Mouse (Mus musculus): ENCODE results near the gene Cwc22. TPM values are rescaled to one million over a fixed set of nuclear protein-coding genes. Genes with fewer than 3 reads are reported as not detected.
"Not testable (repeated sequence)": the region's sequence is repeated elsewhere in the genome, so short reads cannot be mapped to it uniquely, and the experiment has no call there.

The Cwc22 gene
- polyA plus RNA-seq, 1 experiment from 2014 or later: 18.8 TPM

GRCm38 (mm10) chr2:77896843-77897557 lies 49.2 kb downstream of the Cwc22 start:
- no peak for ATAC-seq (ENCODE audit: insufficient number of reproducible peaks, insufficient read depth, low FRiP score, low read depth)
- H3K4me2 ChIP-seq (ENCODE audit: low read length): no peak overlapping the region
- WGBS: 93% methylated on average over 12 of the region's 12 CpGs

GRCm38 (mm10) chr2:77895906-77896570 lies 50.1 kb downstream of the Cwc22 start:
- H3K36me3 ChIP-seq (ENCODE audit: control insufficient read depth, insufficient read depth, low read length): peaks cover 76% of the 10 kb centered on the region
- 93% methylated on average over 16 of the region's 16 CpGs for WGBS
- not testable (repeated sequence) for H3K27me3 ChIP-seq (ENCODE audit: control insufficient read depth, insufficient read depth, low read length)

More at GRCm38 (mm10) chr2:77896843-77897557, 49.2 kb downstream of the Cwc22 start:
- no peaks in the 10 kb centered on the region for H3K4me1 ChIP-seq (ENCODE audit: control insufficient read depth in 2 of 2, insufficient read depth in 2 of 2, low read length in 2 of 2)
- no peak overlapping the region for H3K9ac ChIP-seq (ENCODE audit: low read length)
- peaks cover 83% of the 10 kb centered on the region for H3K36me3 ChIP-seq (ENCODE audit: control insufficient read depth, insufficient read depth, low read length)
- no peaks in the 10 kb centered on the region for H3K9me3 ChIP-seq (ENCODE audit: control insufficient read depth, low read length)
- H3K4me3 ChIP-seq (ENCODE audit: control insufficient read depth in 1 of 2, insufficient read depth in 1 of 2, low read depth in 1 of 2, low read length in 2 of 2): no peak overlapping the region
- no peak overlapping the region for H3K27ac ChIP-seq (replicated peaks in 1 of 2; ENCODE audit: control insufficient read depth in 1 of 2, insufficient read depth in 1 of 2, low read depth in 2 of 2, low read length in 2 of 2)
- H3K27me3 ChIP-seq (ENCODE audit: control insufficient read depth, insufficient read depth, low read length): no peaks in the 10 kb centered on the region

GRCm38 (mm10) chr2:77894896-77895295 lies 51.3 kb downstream of the Cwc22 start:
- H3K9me3 ChIP-seq (ENCODE audit: control insufficient read depth, low read length): peaks cover 3% of the 10 kb centered on the region; the same call in 1 of the 2 replicates
- no peak overlapping the region for H3K4me3 ChIP-seq (ENCODE audit: control insufficient read depth in 1 of 2, insufficient read depth in 1 of 2, low read depth in 1 of 2, low read length in 2 of 2)
- H3K4me2 ChIP-seq (ENCODE audit: low read length): no peak overlapping the region
- H3K4me1 ChIP-seq (ENCODE audit: control insufficient read depth in 2 of 2, insufficient read depth in 2 of 2, low read length in 2 of 2): no peaks in the 10 kb centered on the region
- H3K27ac ChIP-seq (replicated peaks in 1 of 2; ENCODE audit: control insufficient read depth in 1 of 2, insufficient read depth in 1 of 2, low read depth in 2 of 2, low read length in 2 of 2): no peak overlapping the region
- H3K36me3 ChIP-seq (ENCODE audit: control insufficient read depth, insufficient read depth, low read length): peaks cover 71% of the 10 kb centered on the region
- no peak overlapping the region for H3K9ac ChIP-seq (ENCODE audit: low read length)
- no peaks in the 10 kb centered on the region for H3K27me3 ChIP-seq (ENCODE audit: control insufficient read depth, insufficient read depth, low read length)
- 93% methylated on average over 8 of the region's 8 CpGs for WGBS
- ATAC-seq (ENCODE audit: insufficient number of reproducible peaks, insufficient read depth, low FRiP score, low read depth): no peak

More at GRCm38 (mm10) chr2:77895906-77896570, 50.1 kb downstream of the Cwc22 start:
- not testable (repeated sequence) for H3K9ac ChIP-seq (ENCODE audit: low read length); ATAC-seq (ENCODE audit: insufficient number of reproducible peaks, insufficient read depth, low FRiP score, low read depth); H3K27ac ChIP-seq (replicated peaks in 1 of 2; ENCODE audit: control insufficient read depth in 1 of 2, insufficient read depth in 1 of 2, low read depth in 2 of 2, low read length in 2 of 2); H3K4me2 ChIP-seq (ENCODE audit: low read length); H3K9me3 ChIP-seq (ENCODE audit: control insufficient read depth, low read length); H3K4me3 ChIP-seq (ENCODE audit: control insufficient read depth in 1 of 2, insufficient read depth in 1 of 2, low read depth in 1 of 2, low read length in 2 of 2); H3K4me1 ChIP-seq (ENCODE audit: control insufficient read depth in 2 of 2, insufficient read depth in 2 of 2, low read length in 2 of 2)

GRCm38 (mm10) chr2:77893505-77893904 lies 52.7 kb downstream of the Cwc22 start:
- H3K9me3 ChIP-seq (ENCODE audit: control insufficient read depth, low read length): peaks cover 3% of the 10 kb centered on the region; the same call in 1 of the 2 replicates
- WGBS: 95% methylated on average over 8 of the region's 8 CpGs
- ATAC-seq (ENCODE audit: insufficient number of reproducible peaks, insufficient read depth, low FRiP score, low read depth): no peak
- no peaks in the 10 kb centered on the region for H3K4me1 ChIP-seq (ENCODE audit: control insufficient read depth in 2 of 2, insufficient read depth in 2 of 2, low read length in 2 of 2)
- H3K9ac ChIP-seq (ENCODE audit: low read length): no peak overlapping the region
- no peak overlapping the region for H3K27ac ChIP-seq (replicated peaks in 1 of 2; ENCODE audit: control insufficient read depth in 1 of 2, insufficient read depth in 1 of 2, low read depth in 2 of 2, low read length in 2 of 2)
- H3K4me2 ChIP-seq (ENCODE audit: low read length): no peak overlapping the region
- H3K36me3 ChIP-seq (ENCODE audit: control insufficient read depth, insufficient read depth, low read length): peaks cover 57% of the 10 kb centered on the region
- H3K27me3 ChIP-seq (ENCODE audit: control insufficient read depth, insufficient read depth, low read length): no peaks in the 10 kb centered on the region
- H3K4me3 ChIP-seq (ENCODE audit: control insufficient read depth in 1 of 2, insufficient read depth in 1 of 2, low read depth in 1 of 2, low read length in 2 of 2): no peak overlapping the region

GRCm38 (mm10) chr2:77892573-77892972 lies 53.6 kb downstream of the Cwc22 start:
- no peak for ATAC-seq (ENCODE audit: insufficient number of reproducible peaks, insufficient read depth, low FRiP score, low read depth)
- WGBS: 89% methylated on average over 4 of the region's 4 CpGs
- H3K36me3 ChIP-seq (ENCODE audit: control insufficient read depth, insufficient read depth, low read length): peaks cover 47% of the 10 kb centered on the region
- H3K4me2 ChIP-seq (ENCODE audit: low read length): no peak overlapping the region
- H3K27me3 ChIP-seq (ENCODE audit: control insufficient read depth, insufficient read depth, low read length): no peaks in the 10 kb centered on the region
- H3K4me3 ChIP-seq (ENCODE audit: control insufficient read depth in 1 of 2, insufficient read depth in 1 of 2, low read depth in 1 of 2, low read length in 2 of 2): no peak overlapping the region
- peaks cover 3% of the 10 kb centered on the region; the same call in 1 of the 2 replicates for H3K9me3 ChIP-seq (ENCODE audit: control insufficient read depth, low read length)
- no peak overlapping the region for H3K27ac ChIP-seq (replicated peaks in 1 of 2; ENCODE audit: control insufficient read depth in 1 of 2, insufficient read depth in 1 of 2, low read depth in 2 of 2, low read length in 2 of 2)
- no peak overlapping the region for H3K9ac ChIP-seq (ENCODE audit: low read length)
- no peaks in the 10 kb centered on the region for H3K4me1 ChIP-seq (ENCODE audit: control insufficient read depth in 2 of 2, insufficient read depth in 2 of 2, low read length in 2 of 2)

- Histone ChIP-seq H3K4me2 (ENCODE audit: low read length) (no peak overlapping the region), H3K27me3 (ENCODE audit: control insufficient read depth, insufficient read depth, low read length) (no peaks in the 10 kb centered on the region), H3K9ac (ENCODE audit: low read length) (no peak overlapping the region), H3K27ac (replicated peaks in 1 of 2; ENCODE audit: control insufficient read depth in 1 of 2, insufficient read depth in 1 of 2, low read depth in 2 of 2, low read length in 2 of 2) (no peak overlapping the region), H3K4me3 (ENCODE audit: control insufficient read depth in 1 of 2, insufficient read depth in 1 of 2, low read depth in 1 of 2, low read length in 2 of 2) (no peak overlapping the region), H3K36me3 (ENCODE audit: control insufficient read depth, insufficient read depth, low read length) (peaks cover 32% of the 10 kb centered on the region), H3K9me3 (ENCODE audit: control insufficient read depth, low read length) (peaks cover 3% of the 10 kb centered on the region; the same call in 1 of the 2 replicates), H3K4me1 (ENCODE audit: control insufficient read depth in 2 of 2, insufficient read depth in 2 of 2, low read length in 2 of 2) (no peaks in the 10 kb centered on the region)
- ATAC-seq (ENCODE audit: insufficient number of reproducible peaks, insufficient read depth, low FRiP score, low read depth): no peak
- 90% methylated on average over 5 of the region's 5 CpGs for WGBS
Measured at GRCm38 (mm10) chr2:77890836-77891438, 55.2 kb downstream of the Cwc22 start.

- no peaks in the 10 kb centered on the region for H3K4me1 ChIP-seq (ENCODE audit: control insufficient read depth in 2 of 2, insufficient read depth in 2 of 2, low read length in 2 of 2)
- no peak for ATAC-seq (ENCODE audit: insufficient number of reproducible peaks, insufficient read depth, low FRiP score, low read depth)
- H3K9me3 ChIP-seq (ENCODE audit: control insufficient read depth, low read length): peaks cover 3% of the 10 kb centered on the region; the same call in 1 of the 2 replicates
- H3K9ac ChIP-seq (ENCODE audit: low read length): no peak overlapping the region
- H3K4me3 ChIP-seq (ENCODE audit: control insufficient read depth in 1 of 2, insufficient read depth in 1 of 2, low read depth in 1 of 2, low read length in 2 of 2): no peak overlapping the region
- H3K27ac ChIP-seq (replicated peaks in 1 of 2; ENCODE audit: control insufficient read depth in 1 of 2, insufficient read depth in 1 of 2, low read depth in 2 of 2, low read length in 2 of 2): no peak overlapping the region
- H3K36me3 ChIP-seq (ENCODE audit: control insufficient read depth, insufficient read depth, low read length): peaks cover 25% of the 10 kb centered on the region
- H3K4me2 ChIP-seq (ENCODE audit: low read length): no peak overlapping the region
- H3K27me3 ChIP-seq (ENCODE audit: control insufficient read depth, insufficient read depth, low read length): no peaks in the 10 kb centered on the region
- WGBS: 93% methylated on average over 6 of the region's 6 CpGs
Measured at GRCm38 (mm10) chr2:77889949-77890348, 56.2 kb downstream of the Cwc22 start.

Data from heart, embryonic 14.5 days (tissue).